Mouse (Mus musculus): ENCODE results near the gene Ergic3.

GRCm38 (mm10) chr2:155973348-155973747 lies 34.5 kb upstream of the Ergic3 start:
- TF ChIP-seq CTCF (IDR thresholded peaks at IDR 0.05; ENCODE audit: low read depth, low read length): no peak
- TF ChIP-seq POLR2A (IDR thresholded peaks at IDR 0.05; ENCODE audit: extremely low read depth, insufficient read depth, low read length): no peak

Data from liver, adult 2 months (tissue).